Mouse (Mus musculus): ENCODE data around the gene Smim10l1.

Gene Smim10l1

GRCm38 (mm10) chr6:133104609-133104921 lies at the start of gene Smim10l1:
Gene Smim10l1 (plus strand): TSS chr6:133104909.
- in situ Hi-C loops (cut with MseI, MboI) = no loop called here

GRCm38 (mm10) chr6:133055716-133056115 lies 49.0 kb upstream of the Smim10l1 start, which contains the start of gene Tas2r140:
Gene Tas2r140 (minus strand): TSS chr6:133055816.
- in situ Hi-C loops (cut with MseI, MboI) = no loop called here

- in situ Hi-C loops (cut with MseI, MboI) = no loop called here
Observed at GRCm38 (mm10) chr6:133092226-133092625, 12.5 kb upstream of the Smim10l1 start.

DNA sequence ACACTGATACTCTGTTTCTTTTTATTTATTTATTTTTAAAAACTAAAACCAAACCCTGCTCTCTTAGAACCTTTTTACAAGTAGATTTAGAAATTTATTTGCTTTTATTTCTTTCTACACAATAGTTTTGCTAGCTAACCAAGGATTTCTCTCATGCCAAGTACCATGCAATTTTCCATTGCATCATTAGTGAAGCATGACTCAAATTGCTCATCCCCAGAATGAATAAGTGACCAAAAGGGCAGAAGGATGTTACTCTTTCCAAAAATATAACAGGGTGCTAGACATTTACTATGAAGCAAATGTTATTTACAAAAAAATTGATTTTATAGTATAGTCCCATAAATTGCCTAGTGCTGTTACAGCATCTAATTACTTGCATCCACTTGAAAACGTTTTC lies 2.3 kb upstream of the Smim10l1 start:
- in situ Hi-C loops (cut with MseI, MboI) = no loop called here

DNA sequence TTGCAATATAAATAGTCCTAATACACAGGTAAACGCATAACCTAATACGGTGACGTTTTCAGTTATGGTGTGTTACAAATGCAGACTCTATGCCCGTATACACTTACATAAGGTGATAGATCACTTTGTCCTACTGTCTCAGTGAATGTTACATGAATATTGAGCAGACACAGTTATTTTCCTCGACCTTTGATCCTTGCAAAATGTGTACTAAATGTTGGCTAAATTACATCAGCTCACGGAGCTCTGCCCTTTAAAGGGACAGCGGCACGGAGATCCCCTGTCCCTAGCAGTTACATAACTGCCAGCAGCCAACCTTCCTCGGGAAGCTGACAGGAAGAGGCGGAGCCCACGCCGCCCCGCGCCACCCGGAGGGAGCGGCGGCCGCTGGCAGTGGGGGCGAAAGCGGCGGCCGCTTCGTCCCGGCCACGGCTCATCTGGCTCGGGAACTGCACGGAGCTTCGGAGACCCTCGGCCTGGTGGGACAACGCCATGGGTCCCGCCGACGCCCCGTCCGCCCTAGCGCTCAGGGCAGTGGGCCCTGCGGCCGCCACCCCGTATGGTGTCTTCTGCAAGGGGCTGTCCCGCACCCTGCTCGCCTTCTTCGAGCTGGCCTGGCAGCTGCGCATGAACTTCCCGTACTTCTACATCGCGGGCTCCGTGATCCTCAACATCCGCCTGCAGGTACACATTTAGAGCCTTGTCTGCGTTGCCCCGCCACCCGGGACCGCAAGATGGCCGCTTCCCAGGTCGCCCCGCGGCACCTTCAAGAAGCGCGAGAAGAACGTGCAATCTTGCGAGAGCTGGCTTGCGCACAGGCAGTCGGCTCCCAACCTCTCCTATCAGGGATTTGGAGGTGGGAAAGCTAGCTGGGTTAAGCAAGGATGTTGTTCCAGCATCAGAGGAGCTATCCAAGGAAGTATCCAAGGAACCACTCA lies 482 bp downstream of the Smim10l1 start:
- in situ Hi-C loops (cut with MseI, MboI) = no loop called here

All from mouse trophoblast stem cell (cell line).